Mouse (Mus musculus) megakaryocyte, embryonic 14.5 days (primary cell): Measurements from ENCODE around the gene Isl2. TPM values are rescaled to one million over a fixed set of nuclear protein-coding genes. Genes with fewer than 3 reads are reported as not detected.
A peak's percentile ranks its signal among the peaks of the same experiment; 100 is the strongest.

Experiments
- H3K27me3 ChIP-seq: replicated peaks from 2 replicates; pipeline ENCODE3; 2012; ENCODE audit warnings: inconsistent platforms
- H3K36me3 ChIP-seq: replicated peaks from 2 replicates; pipeline ENCODE3; 2012; ENCODE audit warnings: low read length, inconsistent platforms, mixed read lengths
- H3K4me1 ChIP-seq: 2 replicates; pipeline ENCODE4 v1.6.1; 2012; ENCODE audit warnings: inconsistent platforms
- H3K4me3 ChIP-seq: replicated peaks from 2 replicates; pipeline ENCODE3; 2012; ENCODE audit warnings: moderate library complexity, mild to moderate bottlenecking, inconsistent platforms
- H3K9me3 ChIP-seq: 2 replicates; pipeline ENCODE4 v1.6.1; 2012; ENCODE audit warnings: inconsistent platforms
- FLI1 ChIP-seq: IDR thresholded peaks from 2 replicates; pipeline ENCODE4 v1.6.1; 2012; ENCODE audit warnings: low read length, inconsistent platforms, mixed read lengths
- GATA1 ChIP-seq: IDR thresholded peaks from 3 replicates; pipeline ENCODE4 v1.6.1; 2012; ENCODE audit warnings: mixed read lengths, low read length, inconsistent platforms, borderline replicate concordance
- polyA plus RNA-seq: library from polyadenylated mRNA; stranded (reverse); fragments of >175 nt; gene quantifications from 2 replicates; pipeline ENCODE4 v1.2.3, GENCODE M21; 2012; ENCODE audit warnings: low replicate concordance; ENCODE audit not compliant: insufficient read depth

The Isl2 gene
- polyA plus RNA-seq, 1 experiment, result 0.13 TPM

GRCm38 (mm10) chr9:55539661-55540390 is 1.4 kb downstream of the Isl2 start:
- Histone ChIP-seq H3K27me3 (peaks cover 90% of the 10 kb centered on the region), H3K36me3 (no peaks in the 10 kb centered on the region), H3K4me1 (peaks cover 83% of the 10 kb centered on the region), H3K9me3 (peaks cover 7% of the 10 kb centered on the region; the same call in 1 of the 2 replicates), H3K4me3 (no peak overlapping the region)
- TF ChIP-seq GATA1 (no peak), FLI1 (no peak)

DNA sequence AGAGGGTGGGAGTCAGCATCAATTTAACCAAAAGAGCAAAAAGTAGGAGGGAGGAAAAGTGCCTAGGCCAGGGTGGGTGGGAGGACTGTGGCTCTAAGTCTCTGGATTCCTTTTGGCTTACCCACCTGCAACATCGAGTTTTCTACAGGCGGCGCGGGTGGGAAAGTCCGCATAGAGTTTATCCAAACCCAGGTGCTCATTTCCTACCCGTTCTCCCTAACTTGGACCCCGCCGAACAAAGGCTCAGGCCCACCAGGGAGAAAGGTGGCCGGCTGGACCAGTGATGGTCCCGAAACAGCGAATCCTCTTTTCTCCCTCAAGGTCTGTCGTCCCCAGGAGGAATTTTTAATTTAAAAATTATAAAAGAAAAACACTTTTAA is 1.9 kb downstream of the Isl2 start:
- peak overlapping the region; percentile 46 for H3K4me3 ChIP-seq
- peaks cover 89% of the 10 kb centered on the region for H3K4me1 ChIP-seq
- TF ChIP-seq FLI1 (no peak), GATA1 (no peak)
- H3K27me3 ChIP-seq, result peaks cover 91% of the 10 kb centered on the region
- H3K36me3 ChIP-seq, result no peaks in the 10 kb centered on the region
- peaks cover 7% of the 10 kb centered on the region; the same call in 1 of the 2 replicates for H3K9me3 ChIP-seq

DNA sequence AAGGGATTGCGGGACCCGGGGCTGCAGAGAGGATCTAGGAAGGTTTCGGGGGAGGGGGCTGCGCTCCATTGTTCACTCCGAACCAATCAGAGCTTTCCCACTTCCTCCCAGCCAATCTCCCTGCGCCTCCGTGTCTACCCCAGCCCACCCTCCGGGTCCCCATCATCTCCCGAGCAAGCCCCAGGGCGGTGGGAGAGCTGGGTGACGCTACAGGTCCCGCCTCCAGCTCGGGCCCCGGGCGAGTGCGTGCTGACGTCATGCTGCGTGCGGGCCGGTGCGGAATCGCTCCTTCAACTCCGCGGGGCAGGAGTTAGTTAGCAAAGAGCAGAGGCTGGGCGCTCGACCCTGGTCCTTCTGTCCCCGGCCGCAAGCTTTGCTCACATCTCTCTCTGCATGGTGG is 2.4 kb downstream of the Isl2 start:
- Histone ChIP-seq H3K27me3 (peaks cover 94% of the 10 kb centered on the region), H3K4me3 (peak overlapping the region; percentile 89), H3K4me1 (peaks cover 92% of the 10 kb centered on the region), H3K36me3 (no peaks in the 10 kb centered on the region), H3K9me3 (peaks cover 10% of the 10 kb centered on the region; the same call in 1 of the 2 replicates)
- no peak for TF ChIP-seq FLI1

DNA sequence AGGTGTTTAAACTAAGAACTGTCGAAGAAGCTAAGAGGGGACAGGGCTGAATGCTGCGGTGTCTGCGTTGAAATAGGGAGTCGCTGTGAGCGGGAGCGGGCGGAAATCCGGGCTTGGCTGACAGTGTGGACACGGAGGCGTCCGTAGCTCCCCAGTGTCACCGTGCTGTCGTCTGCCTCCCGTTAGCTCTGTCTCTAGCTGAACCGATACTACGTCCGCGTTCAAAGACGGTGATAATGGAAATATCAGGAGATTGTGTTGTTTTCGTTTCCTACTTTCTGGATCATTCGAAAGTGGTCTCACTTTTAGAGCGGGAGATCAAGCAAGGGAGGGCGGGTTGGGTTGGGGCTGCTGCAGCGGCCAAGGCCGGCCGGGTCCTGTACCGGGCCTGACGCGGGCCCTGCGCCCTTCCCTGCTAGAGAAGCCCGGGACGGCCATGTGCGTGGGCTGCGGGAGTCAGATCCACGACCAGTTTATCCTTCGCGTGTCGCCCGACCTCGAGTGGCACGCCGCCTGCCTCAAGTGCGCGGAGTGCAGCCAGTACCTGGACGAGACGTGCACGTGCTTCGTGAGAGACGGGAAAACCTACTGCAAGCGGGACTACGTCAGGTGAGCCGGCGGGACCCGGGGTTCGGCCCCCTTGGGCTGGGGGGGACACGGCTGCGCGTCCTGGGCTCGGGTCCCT is 3.4 kb downstream of the Isl2 start:
- peaks cover 16% of the 10 kb centered on the region; the same call in 1 of the 2 replicates for H3K9me3 ChIP-seq
- H3K4me1 ChIP-seq, result peaks cover 90% of the 10 kb centered on the region
- peak overlapping the region; percentile 91 for H3K4me3 ChIP-seq
- H3K36me3 ChIP-seq, result no peaks in the 10 kb centered on the region
- H3K27me3 ChIP-seq, result peaks cover 98% of the 10 kb centered on the region
- TF ChIP-seq GATA1 (no peak), FLI1 (no peak)

DNA sequence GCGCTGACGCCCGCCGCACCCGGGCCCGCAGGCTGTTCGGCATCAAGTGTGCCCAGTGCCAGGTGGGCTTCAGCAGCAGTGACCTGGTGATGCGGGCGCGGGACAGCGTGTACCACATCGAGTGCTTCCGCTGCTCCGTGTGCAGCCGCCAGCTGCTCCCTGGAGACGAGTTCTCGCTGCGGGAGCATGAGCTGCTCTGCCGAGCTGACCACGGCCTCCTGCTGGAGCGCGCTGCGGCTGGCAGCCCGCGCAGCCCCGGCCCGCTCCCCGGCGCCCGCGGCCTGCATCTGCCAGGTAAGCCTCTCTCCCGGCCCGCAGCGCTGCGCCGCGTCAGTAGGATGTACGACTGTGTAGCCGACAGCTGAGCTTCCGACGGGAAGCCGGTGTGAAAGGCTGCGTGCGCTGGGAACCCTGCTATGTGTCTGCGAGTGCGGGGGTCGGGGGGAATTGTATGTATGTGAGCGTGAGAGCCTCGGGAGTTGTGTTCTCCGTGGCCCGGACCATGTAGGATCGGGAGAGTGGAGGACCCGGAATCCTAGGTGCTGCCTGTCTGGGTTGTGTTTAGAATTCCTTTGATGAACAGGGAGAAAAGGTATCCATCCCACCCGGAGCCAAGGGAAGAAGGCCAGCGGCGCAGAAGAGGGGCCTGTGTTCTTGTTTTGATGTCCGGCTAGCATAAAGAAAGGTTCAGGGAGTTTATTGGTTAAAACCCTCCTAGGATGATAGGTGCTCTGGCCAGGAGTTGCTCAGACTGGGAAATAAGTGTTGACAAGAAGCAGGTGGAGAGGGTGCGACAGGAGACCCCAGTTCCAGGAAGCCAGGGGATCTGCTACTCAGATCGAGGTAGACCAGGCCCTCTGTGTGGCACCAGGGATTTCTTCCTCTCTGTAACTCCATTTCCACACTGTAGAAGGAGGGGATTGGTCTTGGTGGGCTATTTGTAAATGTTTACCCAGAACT is 4.2 kb downstream of the Isl2 start:
- Histone ChIP-seq H3K27me3 (peaks cover 99% of the 10 kb centered on the region), H3K9me3 (peaks cover 16% of the 10 kb centered on the region; the same call in 1 of the 2 replicates), H3K4me1 (peaks cover 82% of the 10 kb centered on the region), H3K36me3 (no peaks in the 10 kb centered on the region), H3K4me3 (peak overlapping the region; percentile 91)
- TF ChIP-seq GATA1 (no peak), FLI1 (no peak)

DNA sequence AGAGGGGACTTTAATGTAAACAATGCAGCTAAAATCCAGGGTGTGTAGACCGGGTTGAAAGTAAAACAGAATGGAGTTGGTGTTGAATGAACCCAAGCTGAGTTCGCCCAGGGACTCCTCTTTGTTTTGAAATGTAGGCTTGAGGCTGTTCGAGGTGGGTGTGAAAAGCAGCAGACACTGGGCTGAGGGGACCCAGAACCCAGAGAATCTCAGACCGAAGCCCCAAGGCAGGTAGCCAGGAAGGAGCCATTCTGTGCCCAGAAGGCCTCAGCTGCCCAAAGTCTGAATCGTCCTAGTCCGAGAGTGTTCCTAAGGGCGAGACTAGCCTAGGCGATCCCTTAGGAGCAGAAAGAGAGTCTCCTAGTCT is 4.8 kb downstream of the Isl2 start:
- TF ChIP-seq GATA1 (no peak), FLI1 (no peak)
- Histone ChIP-seq H3K27me3 (peaks cover 100% of the 10 kb centered on the region), H3K9me3 (peaks cover 16% of the 10 kb centered on the region; the same call in 1 of the 2 replicates), H3K36me3 (no peaks in the 10 kb centered on the region), H3K4me3 (peak overlapping the region; percentile 39), H3K4me1 (peaks cover 78% of the 10 kb centered on the region)

- peaks cover 74% of the 10 kb centered on the region for H3K4me1 ChIP-seq
- peaks cover 100% of the 10 kb centered on the region for H3K27me3 ChIP-seq
- TF ChIP-seq GATA1 (no peak), FLI1 (no peak)
- H3K9me3 ChIP-seq, result peaks cover 16% of the 10 kb centered on the region; the same call in 1 of the 2 replicates
- no peaks in the 10 kb centered on the region for H3K36me3 ChIP-seq
- H3K4me3 ChIP-seq, result peak overlapping the region; percentile 85
Measured at GRCm38 (mm10) chr9:55543703-55544401, 5.4 kb downstream of the Isl2 start.

GRCm38 (mm10) chr9:55544861-55545555 is 6.5 kb downstream of the Isl2 start:
- TF ChIP-seq FLI1, result no peak
- no peak for TF ChIP-seq GATA1
- Histone ChIP-seq H3K4me1 (peaks cover 74% of the 10 kb centered on the region), H3K9me3 (peaks cover 10% of the 10 kb centered on the region; the same call in 1 of the 2 replicates), H3K36me3 (no peaks in the 10 kb centered on the region), H3K4me3 (peak overlapping the region; percentile 85), H3K27me3 (peaks cover 99% of the 10 kb centered on the region)
